In genomic region chr12:44328381-44329315, GRCm38 (mm10) we compare ENCODE assay signal across 8 mouse cellular contexts. TPM values are rescaled to one million over a fixed set of nuclear protein-coding genes. Genes with fewer than 3 reads are reported as not detected.
DNase-seq lines count a peak whose midpoint lies in the region; ATAC-seq lines count a peak whose summit lies in the region.

TSS of gene Nrcam (plus strand) at chr12:44328885.

- peak within 1 kb of the TSS; percentile 46; the same call in 1 of the 2 replicates for H3K9ac ChIP-seq in heart, embryonic 11.5 days (ENCODE audit: low read depth, low read length)
- H3K9ac ChIP-seq in kidney, embryonic 16.5 days (replicated peaks; ENCODE audit: low read length): peak within 1 kb of the TSS; percentile 67
- no peak within 1 kb of the TSS for H3K9ac ChIP-seq in liver, embryonic 12.5 days
- H3K9ac ChIP-seq in neural tube, embryonic 11.5 days (ENCODE audit: low read length): peak within 1 kb of the TSS; percentile 83

- H3K27me3 ChIP-seq in heart, embryonic 11.5 days (ENCODE audit: control insufficient read depth, insufficient read depth, low read length): peaks cover 9% of the 10 kb centered on the region; the same call in 1 of the 2 replicates
- H3K27me3 ChIP-seq in kidney, embryonic 16.5 days (ENCODE audit: insufficient read depth, low read length): peaks cover 7% of the 10 kb centered on the region; the same call in 1 of the 2 replicates
- H3K27me3 ChIP-seq in liver, embryonic 12.5 days (replicated peaks): peaks cover 51% of the 10 kb centered on the region
- no peaks in the 10 kb centered on the region for H3K27me3 ChIP-seq in neural tube, embryonic 11.5 days (ENCODE audit: control insufficient read depth, insufficient read depth, low read length)

- H3K4me1 ChIP-seq in heart, embryonic 11.5 days (ENCODE audit: control insufficient read depth, insufficient read depth, low read length): no peaks in the 10 kb centered on the region
- H3K4me1 ChIP-seq in kidney, embryonic 16.5 days (ENCODE audit: insufficient read depth, low read length): peaks cover 6% of the 10 kb centered on the region; the same call in 1 of the 2 replicates
- H3K4me1 ChIP-seq in liver, embryonic 12.5 days: peaks cover 5% of the 10 kb centered on the region; the same call in 1 of the 2 replicates
- no peaks in the 10 kb centered on the region for H3K4me1 ChIP-seq in neural tube, embryonic 11.5 days (ENCODE audit: control insufficient read depth, insufficient read depth, low read length)

- no peaks in the 10 kb centered on the region for H3K36me3 ChIP-seq in heart, embryonic 11.5 days (ENCODE audit: control insufficient read depth, insufficient read depth, low read length)
- H3K36me3 ChIP-seq in kidney, embryonic 16.5 days (ENCODE audit: insufficient read depth, low read length): no peaks in the 10 kb centered on the region
- H3K36me3 ChIP-seq in liver, embryonic 12.5 days: no peaks in the 10 kb centered on the region
- no peaks in the 10 kb centered on the region for H3K36me3 ChIP-seq in neural tube, embryonic 11.5 days (ENCODE audit: control insufficient read depth, insufficient read depth, low read length)

- WGBS in heart, embryonic 11.5 days (ENCODE audit: insufficient replicate concordance): 2% methylated on average over 63 of the region's 74 CpGs
- 3% methylated on average over 68 of the region's 74 CpGs for WGBS in kidney, embryonic 16.5 days
- 3% methylated on average over 61 of the region's 74 CpGs for WGBS in liver, embryonic 12.5 days (ENCODE audit: insufficient replicate concordance)
- WGBS in neural tube, embryonic 11.5 days: 1% methylated on average over 71 of the region's 74 CpGs

- H3K9me3 ChIP-seq in heart, embryonic 11.5 days (replicated peaks; ENCODE audit: control insufficient read depth, low read length): no peaks in the 10 kb centered on the region
- H3K9me3 ChIP-seq in kidney, embryonic 16.5 days (ENCODE audit: low read length): no peaks in the 10 kb centered on the region
- no peaks in the 10 kb centered on the region for H3K9me3 ChIP-seq in liver, embryonic 12.5 days (replicated peaks)
- no peaks in the 10 kb centered on the region for H3K9me3 ChIP-seq in neural tube, embryonic 11.5 days (ENCODE audit: control insufficient read depth, low read length)

- ATAC-seq in heart, embryonic 11.5 days (replicated peaks; ENCODE audit: insufficient number of reproducible peaks, low FRiP score, low TSS enrichment): peak; percentile 48
- peak; percentile 74 for ATAC-seq in kidney, embryonic 16.5 days (ENCODE audit: low FRiP score, low TSS enrichment)
- ATAC-seq in liver, embryonic 12.5 days: peak; percentile 45
- ATAC-seq in neural tube, embryonic 11.5 days (ENCODE audit: insufficient read depth, low FRiP score, low TSS enrichment): peak; percentile 63
- no peak for ATAC-seq in monocyte, adult 5-6 weeks (replicated peaks; ENCODE audit: insufficient number of reproducible peaks, low FRiP score, low TSS enrichment, poor library complexity, severe bottlenecking)

- H3K4me3 ChIP-seq in heart, embryonic 11.5 days (ENCODE audit: low read depth, low read length): peak within 1 kb of the TSS; percentile 68
- peak within 1 kb of the TSS; percentile 67 for H3K4me3 ChIP-seq in kidney, embryonic 16.5 days (ENCODE audit: low read length)
- peak within 1 kb of the TSS; percentile 52 for H3K4me3 ChIP-seq in liver, embryonic 12.5 days
- peak within 1 kb of the TSS; percentile 76 for H3K4me3 ChIP-seq in neural tube, embryonic 11.5 days (ENCODE audit: low read depth, low read length)

- no peak within 1 kb of the TSS for H3K27ac ChIP-seq in heart, embryonic 11.5 days (ENCODE audit: low read depth, low read length)
- no peak within 1 kb of the TSS for H3K27ac ChIP-seq in kidney, embryonic 16.5 days (ENCODE audit: low read length)
- H3K27ac ChIP-seq in liver, embryonic 12.5 days: no peak within 1 kb of the TSS
- peak within 1 kb of the TSS; percentile 93 for H3K27ac ChIP-seq in neural tube, embryonic 11.5 days (ENCODE audit: low read depth, low read length)

- H3K4me2 ChIP-seq in heart, embryonic 11.5 days: peak within 1 kb of the TSS; percentile 98
- H3K4me2 ChIP-seq in kidney, embryonic 16.5 days (replicated peaks; ENCODE audit: low read depth, low read length): peak within 1 kb of the TSS; percentile 98
- peak within 1 kb of the TSS; percentile 72 for H3K4me2 ChIP-seq in liver, embryonic 12.5 days
- H3K4me2 ChIP-seq in neural tube, embryonic 11.5 days (ENCODE audit: low read depth): peak within 1 kb of the TSS; percentile 89

- peak; percentile 6 to 18 for DNase-seq in urinary bladder, adult 18-20 months (ENCODE audit: low spot score in 2 of 2)
- DNase-seq in urinary bladder, postnatal 10 days (ENCODE audit: low spot score): no peak
- peak; percentile 89 for DNase-seq in embryo, embryonic 11 days
- peak; percentile 86 for DNase-seq in neural tube, embryonic 11.5 days (ENCODE audit: low spot score)

RNA-seq across cellular contexts. Expression of gene Nrcam, which starts in this region (rescaled TPM):
- 0.84 and 1.6 TPM in 2 replicates for polyA plus RNA-seq in heart, embryonic 11.5 days (2014; fragmentation: Nextera tagmentation; extraction: Ambion mirVana)
- 10.0 and 10.5 TPM in 2 replicates for polyA plus RNA-seq in kidney, embryonic 16.5 days (2015; fragmentation: Nextera tagmentation; extraction: Ambion mirVana)
- 0.31 and 0.42 TPM in 2 replicates for polyA plus RNA-seq in liver, embryonic 12.5 days (2016; fragmentation: Nextera tagmentation; extraction: Ambion mirVana)
- 86.0 and 94.4 TPM in 2 replicates for polyA plus RNA-seq in neural tube, embryonic 11.5 days (2014; fragmentation: Nextera tagmentation; extraction: Ambion mirVana)
- total RNA-seq in monocyte, adult 5-6 weeks (2017): not detected in 3 replicates

Comparison
In these comparisons a context has a peak if more than half of its experiments do, and no peak if none do; other contexts are left out.
1. Peak in ATAC-seq, H3K4me3 ChIP-seq and H3K4me2 ChIP-seq in liver, embryonic 12.5 days; RNA of the gene not detected or under 1 TPM.